Mouse (Mus musculus): Measurements from ENCODE around the gene Mpeg1. TPM values are rescaled to one million over a fixed set of nuclear protein-coding genes. Genes with fewer than 3 reads are reported as not detected.
A peak's percentile ranks its signal among the peaks of the same experiment; 100 is the strongest.

Mpeg1 gene
- polyA plus RNA-seq, 1 experiment from 2014 or later = 0.47 TPM

- Histone ChIP-seq H3K4me2 (ENCODE audit: low read length) (no peak overlapping the region), H3K36me3 (ENCODE audit: control insufficient read depth, insufficient read depth) (peaks cover 6% of the 10 kb centered on the region; the same call in 1 of the 2 replicates), H3K27me3 (replicated peaks; ENCODE audit: control insufficient read depth, insufficient read depth, low read length) (no peaks in the 10 kb centered on the region), H3K9ac (replicated peaks; ENCODE audit: low read depth, low read length) (no peak overlapping the region), H3K9me3 (ENCODE audit: control insufficient read depth, low read length) (no peaks in the 10 kb centered on the region), H3K27ac (ENCODE audit: low read length) (no peak overlapping the region), H3K4me3 (replicated peaks; ENCODE audit: low read length) (no peak overlapping the region), H3K4me1 (replicated peaks; ENCODE audit: control insufficient read depth, insufficient read depth, low read length) (peaks cover 25% of the 10 kb centered on the region)
- ATAC-seq = no peak
- WGBS = 97% methylated on average over 2 of the region's 2 CpGs
These were observed 35.7 kb downstream of the Mpeg1 start for GRCm38 (mm10) chr19:12496241-12496640.

GRCm38 (mm10) chr19:12497909-12498308 lies 37.3 kb downstream of the Mpeg1 start:
- Histone ChIP-seq H3K4me2 (ENCODE audit: low read length) (no peak overlapping the region), H3K36me3 (ENCODE audit: control insufficient read depth, insufficient read depth) (no peaks in the 10 kb centered on the region), H3K27ac (ENCODE audit: low read length) (no peak overlapping the region), H3K9me3 (ENCODE audit: control insufficient read depth, low read length) (no peaks in the 10 kb centered on the region), H3K27me3 (replicated peaks; ENCODE audit: control insufficient read depth, insufficient read depth, low read length) (no peaks in the 10 kb centered on the region), H3K4me1 (replicated peaks; ENCODE audit: control insufficient read depth, insufficient read depth, low read length) (peaks cover 25% of the 10 kb centered on the region), H3K9ac (replicated peaks; ENCODE audit: low read depth, low read length) (no peak overlapping the region), H3K4me3 (replicated peaks; ENCODE audit: low read length) (no peak overlapping the region)
- ATAC-seq = no peak
- 62% methylated on average over 2 of the region's 2 CpGs for WGBS

- H3K27ac ChIP-seq (ENCODE audit: low read length) = no peak overlapping the region
- WGBS = 74% methylated on average over 4 of the region's 4 CpGs
- no peaks in the 10 kb centered on the region for H3K36me3 ChIP-seq (ENCODE audit: control insufficient read depth, insufficient read depth)
- no peaks in the 10 kb centered on the region for H3K27me3 ChIP-seq (replicated peaks; ENCODE audit: control insufficient read depth, insufficient read depth, low read length)
- peaks cover 25% of the 10 kb centered on the region for H3K4me1 ChIP-seq (replicated peaks; ENCODE audit: control insufficient read depth, insufficient read depth, low read length)
- ATAC-seq = no peak
- no peak overlapping the region for H3K4me3 ChIP-seq (replicated peaks; ENCODE audit: low read length)
- no peaks in the 10 kb centered on the region for H3K9me3 ChIP-seq (ENCODE audit: control insufficient read depth, low read length)
- H3K4me2 ChIP-seq (ENCODE audit: low read length) = no peak overlapping the region; the same call in 1 of the 2 replicates
- no peak overlapping the region for H3K9ac ChIP-seq (replicated peaks; ENCODE audit: low read depth, low read length)
These were observed 37.7 kb downstream of the Mpeg1 start for GRCm38 (mm10) chr19:12498321-12498720.

GRCm38 (mm10) chr19:12498941-12499340 lies 38.4 kb downstream of the Mpeg1 start:
- WGBS = 63% methylated on average over 1 of the region's 1 CpGs
- no peak overlapping the region for H3K27ac ChIP-seq (ENCODE audit: low read length)
- no peaks in the 10 kb centered on the region for H3K27me3 ChIP-seq (replicated peaks; ENCODE audit: control insufficient read depth, insufficient read depth, low read length)
- ATAC-seq = no peak
- peak overlapping the region; percentile 78 for H3K4me2 ChIP-seq (ENCODE audit: low read length)
- no peak overlapping the region for H3K4me3 ChIP-seq (replicated peaks; ENCODE audit: low read length)
- H3K36me3 ChIP-seq (ENCODE audit: control insufficient read depth, insufficient read depth) = no peaks in the 10 kb centered on the region
- peaks cover 25% of the 10 kb centered on the region for H3K4me1 ChIP-seq (replicated peaks; ENCODE audit: control insufficient read depth, insufficient read depth, low read length)
- no peaks in the 10 kb centered on the region for H3K9me3 ChIP-seq (ENCODE audit: control insufficient read depth, low read length)
- no peak overlapping the region for H3K9ac ChIP-seq (replicated peaks; ENCODE audit: low read depth, low read length)

- H3K9me3 ChIP-seq (ENCODE audit: control insufficient read depth, low read length) = no peaks in the 10 kb centered on the region
- no peak overlapping the region for H3K27ac ChIP-seq (ENCODE audit: low read length)
- no peaks in the 10 kb centered on the region for H3K36me3 ChIP-seq (ENCODE audit: control insufficient read depth, insufficient read depth)
- ATAC-seq = no peak
- 0% methylated on average over 2 of the region's 2 CpGs for WGBS
- peaks cover 25% of the 10 kb centered on the region for H3K4me1 ChIP-seq (replicated peaks; ENCODE audit: control insufficient read depth, insufficient read depth, low read length)
- H3K4me2 ChIP-seq (ENCODE audit: low read length) = peak overlapping the region; percentile 78
- H3K27me3 ChIP-seq (replicated peaks; ENCODE audit: control insufficient read depth, insufficient read depth, low read length) = no peaks in the 10 kb centered on the region
- peak overlapping the region; percentile 74 for H3K4me3 ChIP-seq (replicated peaks; ENCODE audit: low read length)
- H3K9ac ChIP-seq (replicated peaks; ENCODE audit: low read depth, low read length) = peak overlapping the region; percentile 86; the same call in 1 of the 2 replicates
These were observed 38.9 kb downstream of the Mpeg1 start for GRCm38 (mm10) chr19:12499485-12499884.

- Histone ChIP-seq H3K9ac (replicated peaks; ENCODE audit: low read depth, low read length) (peak overlapping the region; percentile 86), H3K4me1 (replicated peaks; ENCODE audit: control insufficient read depth, insufficient read depth, low read length) (peaks cover 25% of the 10 kb centered on the region), H3K36me3 (ENCODE audit: control insufficient read depth, insufficient read depth) (no peaks in the 10 kb centered on the region), H3K4me3 (replicated peaks; ENCODE audit: low read length) (peak overlapping the region; percentile 74), H3K27ac (ENCODE audit: low read length) (peak overlapping the region; percentile 27; the same call in 1 of the 2 replicates), H3K27me3 (replicated peaks; ENCODE audit: control insufficient read depth, insufficient read depth, low read length) (no peaks in the 10 kb centered on the region), H3K4me2 (ENCODE audit: low read length) (peak overlapping the region; percentile 78), H3K9me3 (ENCODE audit: control insufficient read depth, low read length) (no peaks in the 10 kb centered on the region)
- ATAC-seq = peak; percentile 36
- 0% methylated on average over 3 of the region's 3 CpGs for WGBS
These were observed 39.5 kb downstream of the Mpeg1 start for GRCm38 (mm10) chr19:12500124-12500523.

- Histone ChIP-seq H3K9ac (replicated peaks; ENCODE audit: low read depth, low read length) (peak overlapping the region; percentile 86), H3K4me2 (ENCODE audit: low read length) (peak overlapping the region; percentile 78), H3K27me3 (replicated peaks; ENCODE audit: control insufficient read depth, insufficient read depth, low read length) (no peaks in the 10 kb centered on the region), H3K27ac (ENCODE audit: low read length) (peak overlapping the region; percentile 88), H3K36me3 (ENCODE audit: control insufficient read depth, insufficient read depth) (no peaks in the 10 kb centered on the region), H3K9me3 (ENCODE audit: control insufficient read depth, low read length) (no peaks in the 10 kb centered on the region), H3K4me3 (replicated peaks; ENCODE audit: low read length) (peak overlapping the region; percentile 74), H3K4me1 (replicated peaks; ENCODE audit: control insufficient read depth, insufficient read depth, low read length) (peaks cover 25% of the 10 kb centered on the region)
- peak; percentile 51 for ATAC-seq
- WGBS = under 1% methylated on average over 35 of the region's 38 CpGs
These were observed 40.3 kb downstream of the Mpeg1 start for GRCm38 (mm10) chr19:12500881-12501311.

- under 1% methylated on average over 58 of the region's 80 CpGs for WGBS
These were observed 41.1 kb downstream of the Mpeg1 start, which contains the start of gene Dtx4 for GRCm38 (mm10) chr19:12501370-12502347. Gene Dtx4, minus strand, starts transcription at chr19:12501454.

DNA sequence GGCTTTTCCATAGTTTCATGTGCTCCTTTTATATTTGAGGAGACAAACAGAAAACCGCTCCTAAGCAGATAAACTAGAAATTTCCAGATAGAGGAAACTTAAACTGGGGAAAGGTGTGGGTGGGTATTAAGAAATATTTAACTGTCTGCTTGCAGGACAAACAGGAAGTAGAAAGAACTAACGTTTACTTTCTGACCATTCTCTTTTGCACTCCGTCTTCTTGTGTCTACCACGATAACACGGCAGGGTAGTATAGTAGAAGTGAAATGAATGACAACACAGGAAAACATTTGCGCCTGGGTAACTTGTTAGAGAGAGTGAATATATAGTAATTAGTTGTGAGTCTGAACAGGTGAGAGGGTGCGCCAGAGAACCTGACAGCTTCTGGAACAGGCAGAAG lies 42.2 kb downstream of the Mpeg1 start:
- no peak for ATAC-seq
- Histone ChIP-seq H3K9ac (replicated peaks; ENCODE audit: low read depth, low read length) (no peak overlapping the region), H3K4me3 (replicated peaks; ENCODE audit: low read length) (no peak overlapping the region), H3K4me2 (ENCODE audit: low read length) (no peak overlapping the region), H3K9me3 (ENCODE audit: control insufficient read depth, low read length) (no peaks in the 10 kb centered on the region), H3K27me3 (replicated peaks; ENCODE audit: control insufficient read depth, insufficient read depth, low read length) (no peaks in the 10 kb centered on the region), H3K4me1 (replicated peaks; ENCODE audit: control insufficient read depth, insufficient read depth, low read length) (peaks cover 25% of the 10 kb centered on the region), H3K27ac (ENCODE audit: low read length) (no peak overlapping the region), H3K36me3 (ENCODE audit: control insufficient read depth, insufficient read depth) (no peaks in the 10 kb centered on the region)
- 92% methylated on average over 7 of the region's 7 CpGs for WGBS

More at GRCm38 (mm10) chr19:12501370-12502347, 41.1 kb downstream of the Mpeg1 start, which contains the start of gene Dtx4:
- Histone ChIP-seq H3K9ac (replicated peaks; ENCODE audit: low read depth, low read length) (peak within 1 kb of the TSS; percentile 86), H3K36me3 (ENCODE audit: control insufficient read depth, insufficient read depth) (no peaks in the 10 kb centered on the region), H3K27me3 (replicated peaks; ENCODE audit: control insufficient read depth, insufficient read depth, low read length) (no peaks in the 10 kb centered on the region), H3K4me2 (ENCODE audit: low read length) (peak within 1 kb of the TSS; percentile 78), H3K4me3 (replicated peaks; ENCODE audit: low read length) (peak within 1 kb of the TSS; percentile 74), H3K27ac (ENCODE audit: low read length) (peak within 1 kb of the TSS; percentile 88), H3K4me1 (replicated peaks; ENCODE audit: control insufficient read depth, insufficient read depth, low read length) (peaks cover 25% of the 10 kb centered on the region), H3K9me3 (ENCODE audit: control insufficient read depth, low read length) (no peaks in the 10 kb centered on the region)
- peak; percentile 89 for ATAC-seq

Data from forebrain, embryonic 16.5 days (tissue).